Mouse (Mus musculus): ENCODE data around the gene Arsb.

DNA sequence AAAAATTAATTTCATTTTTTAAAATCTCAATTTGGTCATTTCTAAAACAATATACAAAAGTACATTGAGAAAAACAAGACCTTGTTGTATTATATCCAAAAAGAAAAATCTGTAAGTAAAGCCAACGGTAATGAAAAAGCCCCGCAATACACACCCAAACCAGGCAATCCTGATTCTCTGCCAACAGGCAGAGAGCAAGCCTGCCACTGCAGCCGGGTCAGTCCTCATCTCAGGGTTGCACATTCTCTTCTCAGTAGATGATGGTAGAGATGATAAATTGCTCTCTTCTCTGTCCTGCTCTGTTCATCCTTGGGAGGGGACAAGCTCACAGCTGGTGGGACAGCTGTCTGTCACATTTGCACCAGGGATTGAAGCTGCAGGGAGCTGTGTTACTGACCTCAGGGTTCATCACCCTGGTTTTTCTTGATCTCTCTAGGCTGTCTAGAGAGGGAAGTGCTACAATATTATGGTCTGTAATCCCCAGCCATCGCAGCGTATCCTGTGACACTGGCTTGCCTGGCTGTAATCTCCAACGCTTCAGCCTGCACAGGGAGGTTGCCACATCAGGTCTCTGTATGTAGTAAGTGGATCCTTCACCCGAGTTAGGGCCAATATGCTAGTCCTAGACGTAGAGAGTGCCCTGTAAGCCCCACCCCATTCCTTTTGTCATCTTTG, 92.8 kb downstream of the Arsb start:
- no peak for TF ChIP-seq CTCF (conservative IDR thresholded peaks at IDR 0.05; ENCODE audit: low read length)
- TF ChIP-seq NANOG (IDR thresholded peaks at IDR 0.05; ENCODE audit: borderline replicate concordance, low read length), result no peak
- TF ChIP-seq POU5F1 (IDR thresholded peaks at IDR 0.05; ENCODE audit: borderline replicate concordance, low read length), result no peak
